Mouse (Mus musculus) left cerebral cortex, adult 8-10 months (tissue): ENCODE results near the gene Hbb-bh2. TPM values are rescaled to one million over a fixed set of nuclear protein-coding genes. Genes with fewer than 3 reads are reported as not detected.
"Not testable (repeated sequence)": the region's sequence is repeated elsewhere in the genome, so short reads cannot be mapped to it uniquely, and the experiment has no call there.

ENCODE experiments used
- DNase-seq, 2 experiments: peaks; one replicate each; pipeline ENCODE4 v3.0.0; 2022; ENCODE audit warnings: low spot score in 2 of 2
- total RNA-seq, 4 experiments: library from RNA; stranded (reverse); gene quantifications; 2 replicates each; pipeline ENCODE4 v1.2.4; 2022

Hbb-bh2 gene
- total RNA-seq = not detected

- DNase-seq = no peak
Measured at GRCm38 (mm10) chr7:103840268-103840667, at the start of gene Hbb-bh2. TSS of gene Hbb-bh2 (minus strand) at chr7:103840520.

- DNase-seq = no peak
Measured at GRCm38 (mm10) chr7:103886152-103886551, 45.8 kb upstream of the Hbb-bh2 start, which contains the start of gene Olfr66. TSS of gene Olfr66 (minus strand) at chr7:103886252.

- DNase-seq = no peak
Measured at GRCm38 (mm10) chr7:103877093-103877492, 36.8 kb upstream of the Hbb-bh2 start.

GRCm38 (mm10) chr7:103874451-103874850, 34.1 kb upstream of the Hbb-bh2 start:
- no peak for DNase-seq

DNA sequence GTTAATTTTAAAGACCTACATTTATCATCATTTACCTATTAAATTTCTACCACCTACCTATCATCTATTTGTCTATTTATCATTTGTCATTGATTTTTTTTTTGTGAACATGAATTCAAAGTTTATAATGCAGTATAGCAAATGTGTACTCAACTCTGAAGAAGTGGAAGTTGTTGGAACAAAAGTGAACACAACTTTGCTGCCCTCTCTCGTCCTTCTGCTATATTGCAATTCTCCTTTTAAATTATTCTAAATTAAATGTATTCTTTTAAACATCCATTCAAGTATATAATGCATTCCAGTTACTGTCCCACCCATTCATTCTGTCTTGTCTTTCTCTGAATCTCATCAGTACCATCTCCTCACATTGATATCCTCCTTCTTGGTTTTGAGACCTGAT, 32.7 kb upstream of the Hbb-bh2 start:
- no peak for DNase-seq

DNA sequence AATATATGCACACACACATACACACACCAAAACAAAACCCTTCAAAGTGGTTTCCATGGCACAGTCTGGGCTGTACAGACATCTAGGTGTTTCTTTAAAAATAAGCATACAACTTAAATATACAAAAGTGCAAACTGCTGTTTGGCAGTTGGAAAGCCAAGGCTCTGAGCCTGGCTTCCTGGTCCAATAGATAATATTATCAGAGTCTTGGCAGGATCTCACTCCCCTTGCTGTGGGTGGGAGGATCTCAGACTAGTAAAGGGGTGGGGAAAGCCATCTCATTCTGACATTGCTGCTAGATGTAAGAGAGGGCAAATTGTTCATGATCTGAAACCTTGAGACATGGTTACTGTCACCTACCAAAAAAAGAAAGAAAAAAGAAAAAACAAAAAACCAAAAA, 30.3 kb upstream of the Hbb-bh2 start:
- DNase-seq = no peak

DNA sequence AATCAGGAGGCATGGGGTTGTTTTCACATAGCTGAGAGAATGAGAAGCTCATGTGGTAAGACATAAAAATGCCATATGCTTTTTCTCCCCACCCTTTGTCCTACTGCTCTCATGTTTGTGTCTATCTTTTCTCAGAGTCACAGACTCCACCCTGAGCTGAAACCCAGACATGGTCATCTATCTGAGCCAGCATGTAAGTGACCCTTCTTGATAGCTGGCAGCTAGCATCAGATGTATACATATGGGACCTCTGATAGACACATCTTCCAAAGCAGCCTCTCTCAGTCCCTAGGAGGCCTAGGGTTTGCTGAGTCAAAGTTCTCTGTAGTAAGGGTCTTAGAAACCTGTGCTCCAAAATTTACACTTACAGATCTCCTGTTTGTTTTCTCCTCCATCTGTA, 25.4 kb upstream of the Hbb-bh2 start:
- no peak for DNase-seq

DNA sequence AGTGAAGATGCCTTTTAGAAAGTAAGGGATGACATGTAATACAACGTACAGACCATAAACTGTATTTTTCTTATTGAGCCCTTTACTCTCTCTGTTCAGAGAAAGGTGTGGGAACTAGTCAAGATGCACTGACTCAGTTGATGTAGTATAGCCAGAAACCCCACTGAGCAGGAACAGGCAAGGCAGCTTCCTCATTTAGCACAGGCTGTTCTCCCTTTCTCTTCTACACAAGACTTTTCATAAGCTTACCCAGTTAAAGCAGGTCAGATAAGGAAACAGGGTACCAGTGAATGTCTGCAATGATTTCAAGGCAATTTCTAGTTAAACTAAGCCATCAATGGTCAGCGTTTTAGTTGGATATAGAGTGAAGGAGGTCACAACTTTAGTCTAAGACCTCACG, 21.2 kb upstream of the Hbb-bh2 start:
- no peak for DNase-seq

DNA sequence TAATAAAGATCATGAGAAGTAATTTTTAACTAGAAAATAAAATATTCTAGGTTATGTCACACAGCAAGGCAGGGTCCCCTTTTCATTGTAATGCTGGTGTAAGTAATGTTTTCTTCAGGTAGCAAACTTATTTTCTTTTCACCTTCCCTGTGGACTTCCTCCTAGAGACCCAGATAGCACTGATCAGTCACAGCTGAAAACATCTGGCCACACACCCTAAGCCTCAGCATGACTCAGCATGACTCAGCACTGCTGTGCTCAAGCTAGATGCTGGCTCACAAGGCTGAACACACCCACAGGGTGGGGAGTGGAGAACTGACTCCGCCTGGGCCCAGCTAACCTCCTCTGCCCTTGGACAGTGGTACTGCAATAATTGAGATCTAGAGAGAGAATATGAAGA, 20.5 kb upstream of the Hbb-bh2 start:
- DNase-seq = no peak

- no peak for DNase-seq
Measured at GRCm38 (mm10) chr7:103859076-103859475, 18.8 kb upstream of the Hbb-bh2 start.

DNA sequence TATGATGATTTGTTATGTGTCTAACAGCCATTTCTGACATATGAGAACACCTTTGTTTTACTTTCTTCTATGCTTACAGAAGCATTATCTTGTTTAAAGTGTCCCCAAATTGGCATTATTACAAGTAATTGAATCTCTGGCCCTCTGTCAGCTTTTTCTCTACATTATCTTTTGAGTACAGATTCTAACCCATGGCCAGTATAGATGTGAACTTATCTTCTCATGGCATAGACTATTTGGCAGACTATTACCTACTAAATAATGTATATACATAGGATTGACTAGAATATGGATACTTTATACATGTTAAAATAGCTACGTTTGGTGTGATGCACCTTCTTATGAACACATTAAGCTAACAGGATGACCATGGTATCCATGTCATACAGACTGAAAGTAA, 14.3 kb upstream of the Hbb-bh2 start:
- no peak for DNase-seq

DNA sequence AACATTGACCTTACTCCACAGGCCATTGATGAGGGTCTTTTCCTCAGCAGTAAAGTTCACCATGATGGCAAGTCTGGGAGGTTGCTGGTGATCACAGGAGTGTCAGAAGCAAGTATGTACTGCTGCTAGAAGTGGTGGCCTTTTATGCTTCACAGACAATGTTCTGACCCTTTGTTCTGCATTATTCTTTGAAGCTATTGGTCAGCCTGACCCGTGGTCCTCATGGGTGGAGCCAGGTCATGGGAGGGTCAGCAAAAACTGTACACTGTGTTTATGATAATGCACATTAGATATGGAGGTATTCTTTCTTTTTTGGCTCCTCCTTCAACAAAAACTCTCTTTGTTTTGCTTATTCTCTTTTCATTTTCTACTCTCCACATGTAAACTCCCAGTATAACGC, 12.8 kb upstream of the Hbb-bh2 start, which contains the start of gene Hbb-y:
Hbb-y (minus strand) TSS at position 127 of the 400 bp plus-strand sequence.
- no peak for DNase-seq

DNA sequence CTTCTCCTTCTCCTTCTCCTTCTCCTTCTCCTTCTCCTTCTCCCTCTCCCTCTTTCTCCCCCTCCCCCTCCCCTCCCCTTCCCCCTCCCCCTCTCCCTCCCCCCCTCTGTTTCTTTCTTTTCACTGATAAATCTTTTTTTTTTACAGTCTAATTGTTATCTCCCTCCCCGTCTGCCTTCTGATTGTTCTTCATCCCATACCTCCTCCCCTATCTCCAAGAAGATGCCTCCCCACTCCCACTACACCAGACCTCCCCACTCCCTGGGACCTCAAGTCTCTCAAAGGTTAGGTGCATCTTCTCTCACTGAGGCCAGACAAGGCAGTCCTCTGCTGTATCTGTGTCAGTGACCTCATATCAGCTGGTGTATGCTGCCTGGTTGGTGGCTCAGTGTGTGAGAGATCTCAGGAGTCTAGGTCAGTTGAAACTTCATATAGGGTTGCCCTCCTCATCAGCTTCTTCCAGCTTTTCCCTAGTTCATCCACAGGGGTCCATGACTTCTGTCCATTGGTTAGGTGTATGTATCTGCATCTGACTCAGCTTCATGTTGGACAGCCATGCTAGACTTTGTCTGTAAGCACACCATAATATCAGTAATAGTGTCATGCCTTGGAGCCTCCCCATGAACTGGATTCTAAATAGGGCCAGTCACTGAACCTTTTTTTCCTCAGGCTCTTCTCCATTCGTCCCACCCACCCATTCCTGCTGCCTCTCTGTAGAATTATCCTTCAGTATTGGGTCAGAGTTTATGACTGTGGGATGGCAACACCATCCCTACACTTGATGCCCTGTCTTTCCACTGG, 4.4 kb upstream of the Hbb-bh2 start:
- DNase-seq = no peak

DNA sequence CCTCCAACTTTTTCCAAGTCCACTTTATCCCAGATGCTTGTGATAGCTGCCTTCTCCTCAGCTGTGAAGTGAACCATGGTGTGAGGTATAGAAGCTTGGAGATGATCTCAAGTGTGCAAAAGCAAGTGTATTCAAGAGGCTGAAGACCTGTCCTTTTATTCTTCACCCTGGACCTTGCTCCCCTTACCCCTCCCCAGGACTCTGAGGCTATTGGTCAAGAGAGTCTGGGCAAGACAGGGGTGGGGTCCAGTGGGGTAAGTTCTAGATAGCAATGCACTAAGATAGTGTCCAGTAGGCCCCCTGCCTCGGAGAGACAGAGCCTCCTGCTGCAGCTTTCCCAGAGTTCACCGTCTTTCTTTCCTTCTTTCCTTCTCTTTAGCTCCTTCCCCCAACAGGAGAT, 2.7 kb upstream of the Hbb-bh2 start, which contains the start of gene Hbb-bh1:
Hbb-bh1 (minus strand) TSS at position 131 of the 400 bp plus-strand sequence.
- no peak for DNase-seq

DNA sequence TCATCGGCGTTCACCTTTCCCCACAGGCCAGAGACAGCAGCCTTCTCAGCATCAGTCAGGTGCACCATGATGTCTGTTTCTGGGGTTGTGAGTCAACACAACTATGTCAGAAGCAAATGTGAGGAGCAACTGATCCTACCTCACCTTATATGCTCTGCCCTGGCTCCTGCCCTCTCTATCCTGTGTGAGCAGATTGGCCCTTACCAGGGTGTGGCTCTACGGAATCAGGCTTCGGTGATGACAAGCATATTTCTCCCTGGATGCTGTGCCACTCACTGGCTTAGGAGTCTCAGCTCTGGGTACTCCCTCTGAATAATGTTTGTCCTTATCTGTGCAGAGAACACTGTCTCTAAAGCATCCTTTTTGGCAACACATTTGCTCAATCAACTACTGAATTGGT, 12.5 kb downstream of the Hbb-bh2 start, which contains the start of gene Hbb-bs:
Hbb-bs (minus strand) TSS at position 289 of the 400 bp plus-strand sequence.
- DNase-seq = no peak

DNA sequence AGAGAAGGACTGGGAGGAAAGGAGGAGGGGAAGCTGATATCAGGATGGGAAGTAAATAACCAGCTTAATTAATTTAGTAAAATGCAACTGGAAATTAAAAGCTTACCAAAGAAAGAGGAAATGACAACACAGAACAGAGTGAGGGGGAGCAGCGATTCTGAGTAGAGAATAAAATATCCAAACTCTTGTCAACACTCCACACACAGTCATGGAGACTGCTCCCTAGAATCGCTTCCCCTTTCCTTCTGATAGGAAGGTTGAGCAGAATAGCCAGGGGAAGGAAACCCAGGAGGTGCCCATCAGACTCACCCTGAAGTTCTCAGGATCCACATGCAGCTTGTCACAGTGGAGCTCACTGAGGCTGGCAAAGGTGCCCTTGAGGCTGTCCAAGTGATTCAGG, 13.2 kb downstream of the Hbb-bh2 start:
- DNase-seq = not testable (repeated sequence)

DNA sequence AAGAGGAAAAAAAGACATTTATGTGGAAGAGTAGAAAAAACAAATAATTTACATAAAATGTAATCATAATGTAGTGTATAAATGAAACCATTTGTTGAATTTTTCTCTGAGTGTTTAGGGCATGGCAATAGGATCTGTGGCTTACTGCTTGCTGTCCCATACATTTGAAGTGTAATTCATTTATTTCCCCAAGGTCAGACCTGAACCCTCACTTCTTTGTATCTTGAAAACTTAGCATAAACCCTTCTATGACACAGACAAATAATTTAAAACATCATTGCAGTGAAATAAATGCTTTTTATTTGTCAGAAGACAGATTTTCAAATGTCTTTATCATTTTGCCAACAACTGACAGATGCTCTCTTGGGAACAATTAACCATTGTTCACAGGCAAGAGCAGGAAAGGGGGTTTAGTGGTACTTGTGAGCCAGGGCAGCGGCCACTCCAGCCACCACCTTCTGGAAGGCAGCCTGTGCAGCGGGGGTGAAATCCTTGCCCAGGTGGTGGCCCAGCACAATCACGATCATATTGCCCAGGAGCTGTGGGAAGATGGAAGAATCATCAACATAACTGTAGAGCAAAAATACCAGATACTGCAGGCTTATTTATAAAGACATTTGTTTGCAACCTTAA, 13.9 kb downstream of the Hbb-bh2 start:
- DNase-seq = no peak

DNA sequence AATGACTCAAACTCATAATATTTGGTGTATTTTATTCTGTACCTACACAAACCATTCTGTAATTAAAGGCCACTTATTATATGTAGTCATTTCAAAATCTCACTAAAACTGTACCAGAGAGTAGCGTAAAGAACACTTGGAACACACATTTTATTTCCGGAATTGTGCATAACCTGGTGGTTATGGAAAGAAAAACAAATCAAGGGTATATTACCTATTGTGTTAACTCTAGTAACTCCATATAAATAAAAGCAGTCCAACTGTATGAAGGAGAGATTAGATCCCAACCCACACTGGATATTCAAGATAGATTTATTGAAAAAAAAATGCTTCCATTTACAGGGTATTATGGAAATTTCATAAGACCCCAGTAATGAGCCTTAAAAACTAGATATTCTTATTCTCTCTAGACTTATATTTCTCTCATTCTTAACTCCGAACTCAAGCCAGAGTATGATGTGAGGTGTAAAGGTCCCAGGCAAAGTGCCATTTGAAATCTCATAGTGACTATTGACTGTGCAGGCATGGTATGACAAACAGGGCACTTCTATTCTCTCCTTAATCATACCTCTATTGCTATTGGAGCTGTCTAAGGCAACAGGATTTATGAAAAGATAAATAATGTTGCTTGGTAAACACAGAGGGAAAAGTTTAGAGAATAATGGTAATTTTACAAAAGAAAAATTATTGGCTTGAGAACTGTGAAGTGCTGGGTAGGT, 14.6 kb downstream of the Hbb-bh2 start:
- DNase-seq = no peak

- DNase-seq = no peak
Measured at GRCm38 (mm10) chr7:103824597-103824996, 15.7 kb downstream of the Hbb-bh2 start.

- not testable (repeated sequence) for DNase-seq
Measured at GRCm38 (mm10) chr7:103815085-103815484, 25.2 kb downstream of the Hbb-bh2 start.

DNA sequence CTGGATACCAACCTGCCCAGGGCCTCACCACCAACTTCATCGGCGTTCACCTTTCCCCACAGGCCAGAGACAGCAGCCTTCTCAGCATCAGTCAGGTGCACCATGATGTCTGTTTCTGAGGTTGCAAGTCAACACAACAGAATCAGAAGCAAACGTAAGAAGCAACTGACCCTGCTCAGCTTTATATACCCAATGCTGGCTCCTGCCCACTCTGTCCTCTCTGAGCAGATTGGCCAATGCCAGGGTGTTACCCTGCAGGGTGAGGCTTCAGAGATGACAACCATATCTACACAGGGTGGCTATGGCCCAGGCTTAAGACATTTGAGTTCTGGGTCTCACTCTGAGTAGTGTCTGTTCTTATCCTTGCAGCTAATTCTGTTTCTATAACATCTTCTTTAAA, 26.6 kb downstream of the Hbb-bh2 start, which contains the start of gene Hbb-bt:
Hbb-bt (minus strand) TSS at position 231 of the 400 bp plus-strand sequence.
- no peak for DNase-seq

DNA sequence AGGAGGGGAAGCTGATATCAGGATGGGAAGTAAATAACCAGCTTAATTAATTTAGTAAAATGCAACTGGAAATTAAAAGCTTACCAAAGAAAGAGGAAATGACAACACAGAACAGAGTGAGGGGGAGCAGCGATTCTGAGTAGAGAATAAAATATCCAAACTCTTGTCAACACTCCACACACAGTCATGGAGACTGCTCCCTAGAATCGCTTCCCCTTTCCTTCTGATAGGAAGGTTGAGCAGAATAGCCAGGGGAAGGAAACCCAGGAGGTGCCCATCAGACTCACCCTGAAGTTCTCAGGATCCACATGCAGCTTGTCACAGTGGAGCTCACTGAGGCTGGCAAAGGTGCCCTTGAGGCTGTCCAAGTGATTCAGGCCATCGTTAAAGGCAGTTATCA, 27.2 kb downstream of the Hbb-bh2 start:
- not testable (repeated sequence) for DNase-seq
